10 mouse cellular contexts compared by ENCODE assay signal in the genomic region with DNA sequence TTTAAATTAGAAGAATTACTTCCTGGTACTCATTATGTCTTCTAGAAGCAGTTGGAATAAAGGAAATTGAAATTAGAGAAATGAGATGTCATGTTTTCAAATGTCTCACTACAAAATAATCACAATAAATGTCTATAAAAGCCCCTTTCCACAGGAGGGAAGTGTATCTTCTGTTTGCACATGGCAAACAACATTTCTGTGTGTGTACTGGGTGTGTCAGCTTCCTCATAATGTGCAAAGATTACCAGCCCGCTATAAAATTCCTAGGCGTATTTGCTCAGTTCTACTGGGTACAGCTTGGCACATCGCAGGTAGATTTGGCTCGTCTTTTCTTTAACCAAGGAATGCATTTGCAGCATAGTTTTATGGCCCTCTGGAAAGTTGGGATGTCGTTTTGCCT. TPM values are rescaled to one million over a fixed set of nuclear protein-coding genes. Genes with fewer than 3 reads are reported as not detected.
DNase-seq lines count a peak whose midpoint lies in the region; ATAC-seq and TF ChIP-seq lines count a peak whose summit lies in the region.
"Had no signal": no experiment of that assay in that cellular context is flagged by ENCODE, and none has a peak within 500 bp of the region (broad histone marks: within the 10 kb centered on the region; RNA-seq: fewer than 3 reads in every experiment).

No protein-coding gene starts in this region.

- H3K27ac ChIP-seq in kidney, postnatal 0 days = no peak overlapping the region
- no peak overlapping the region; the same call in 1 of the 2 replicates for H3K27ac ChIP-seq in intestine, embryonic 16.5 days (ENCODE audit: low read length)
- H3K27ac ChIP-seq in neural tube, embryonic 13.5 days (replicated peaks) = no peak overlapping the region

- no peak for TF ChIP-seq CTCF in kidney, postnatal 0 days (IDR thresholded peaks at IDR 0.05; ENCODE audit: low read depth)

- H3K27me3 ChIP-seq in erythroblast, embryonic 14.5 days (ENCODE audit: control insufficient read depth) = peaks cover 4% of the 10 kb centered on the region
- no peaks in the 10 kb centered on the region for H3K27me3 ChIP-seq in kidney, postnatal 0 days (ENCODE audit: insufficient read depth, low read length)
- no peaks in the 10 kb centered on the region for H3K27me3 ChIP-seq in intestine, embryonic 16.5 days (replicated peaks; ENCODE audit: control insufficient read depth, insufficient read depth, low read length)
- H3K27me3 ChIP-seq in neural tube, embryonic 13.5 days = no peaks in the 10 kb centered on the region

- no peak overlapping the region for H3K9ac ChIP-seq in kidney, postnatal 0 days (ENCODE audit: low read depth, low read length)
- no peak overlapping the region for H3K9ac ChIP-seq in intestine, embryonic 16.5 days (ENCODE audit: low read depth, low read length)
- H3K9ac ChIP-seq in neural tube, embryonic 13.5 days = no peak overlapping the region

- H3K36me3 ChIP-seq in erythroblast, embryonic 14.5 days (ENCODE audit: control insufficient read depth) = no peaks in the 10 kb centered on the region
- no peaks in the 10 kb centered on the region for H3K36me3 ChIP-seq in kidney, postnatal 0 days (ENCODE audit: insufficient read depth, low read length)
- no peaks in the 10 kb centered on the region for H3K36me3 ChIP-seq in intestine, embryonic 16.5 days (ENCODE audit: control insufficient read depth, insufficient read depth, low read length)
- no peaks in the 10 kb centered on the region for H3K36me3 ChIP-seq in neural tube, embryonic 13.5 days

- ATAC-seq in erythroblast, adult 5-6 weeks (replicated peaks; ENCODE audit: low FRiP score, poor library complexity, severe bottlenecking) = no peak
- no peak for ATAC-seq in kidney, postnatal 0 days (replicated peaks; ENCODE audit: low FRiP score, low read depth)
- ATAC-seq in intestine, embryonic 16.5 days = no peak; the same call in 1 of the 2 replicates
- no peak for ATAC-seq in neural tube, embryonic 13.5 days (ENCODE audit: low read depth)

- H3K4me2 ChIP-seq in kidney, postnatal 0 days (ENCODE audit: low read length) = peak overlapping the region; percentile 76
- H3K4me2 ChIP-seq in intestine, embryonic 16.5 days (ENCODE audit: low read depth, low read length) = peak overlapping the region; percentile 65
- H3K4me2 ChIP-seq in neural tube, embryonic 13.5 days = peak overlapping the region; percentile 87

- H3K9me3 ChIP-seq in erythroblast, embryonic 14.5 days (ENCODE audit: control insufficient read depth, low read length) = no peaks in the 10 kb centered on the region
- no peaks in the 10 kb centered on the region for H3K9me3 ChIP-seq in kidney, postnatal 0 days (replicated peaks; ENCODE audit: low read length)
- H3K9me3 ChIP-seq in intestine, embryonic 16.5 days (ENCODE audit: control insufficient read depth, low read length) = no peaks in the 10 kb centered on the region
- no peaks in the 10 kb centered on the region for H3K9me3 ChIP-seq in neural tube, embryonic 13.5 days

- peaks cover 65% of the 10 kb centered on the region for H3K4me1 ChIP-seq in erythroblast, embryonic 14.5 days (ENCODE audit: control insufficient read depth)
- 0 out of 2 replicates have a peak, but pooled peaks cover 8% of the 10 kb centered on the region for H3K4me1 ChIP-seq in kidney, postnatal 0 days (replicated peaks; ENCODE audit: insufficient read depth, low read length)
- peaks cover 17% of the 10 kb centered on the region for H3K4me1 ChIP-seq in intestine, embryonic 16.5 days (ENCODE audit: control insufficient read depth, insufficient read depth, low read length)
- peaks cover 54% of the 10 kb centered on the region for H3K4me1 ChIP-seq in neural tube, embryonic 13.5 days (replicated peaks)

- H3K4me3 ChIP-seq in erythroblast, embryonic 14.5 days (replicated peaks) = peak overlapping the region; percentile 28
- no peak overlapping the region for H3K4me3 ChIP-seq in kidney, postnatal 0 days (replicated peaks; ENCODE audit: low read depth, low read length)
- H3K4me3 ChIP-seq in intestine, embryonic 16.5 days (ENCODE audit: low read length) = peak overlapping the region; percentile 87
- H3K4me3 ChIP-seq in neural tube, embryonic 13.5 days = peak overlapping the region; percentile 85; the same call in 1 of the 2 replicates

- WGBS in kidney, postnatal 0 days = 51% methylated on average over 5 of the region's 5 CpGs
- 50% methylated on average over 5 of the region's 5 CpGs for WGBS in intestine, embryonic 16.5 days
- WGBS in neural tube, embryonic 13.5 days = 73% methylated on average over 5 of the region's 5 CpGs

- DNase-seq in kidney, postnatal 0 days (ENCODE audit: low spot score) = no peak
- no peak for DNase-seq in kidney, postnatal 14 days
- DNase-seq in urinary bladder, postnatal 10 days (ENCODE audit: low spot score) = no peak
- DNase-seq in kidney, postnatal 36 days = no peak
- DNase-seq: cerebellum, adult 2 months; gastrocnemius, postnatal 14 days had no signal

RNA-seq across cellular contexts. Expression of a gene that starts 2.5 kb away (rescaled TPM):
- 0.84 and 1.3 TPM in 2 replicates for polyA plus RNA-seq in erythroblast, embryonic 14.5 days (2012)
- total RNA-seq in erythroblast, adult 5-6 weeks (2015; ENCODE audit: low replicate concordance) = 153 and 172 TPM in 2 replicates
- 174 and 176 TPM in 2 replicates for total RNA-seq in erythroblast, adult 5-6 weeks (2017; ENCODE audit: low replicate concordance)
- 513 and 555 TPM in 2 replicates for polyA plus RNA-seq in kidney, postnatal 0 days (2015; fragmentation: Nextera tagmentation; extraction: Ambion mirVana)
- 822 and 823 TPM in 2 replicates for polyA plus RNA-seq in intestine, embryonic 16.5 days (2015; fragmentation: Nextera tagmentation; extraction: Ambion mirVana)
- polyA plus RNA-seq in neural tube, embryonic 13.5 days (2015; fragmentation: Nextera tagmentation; extraction: Ambion mirVana) = 477 and 487 TPM in 2 replicates

RNA-seq across cellular contexts. Expression of a gene that starts 54.6 kb away (rescaled TPM):
- polyA plus RNA-seq in erythroblast, embryonic 14.5 days (2012) = not detected in 2 replicates
- total RNA-seq in erythroblast, adult 5-6 weeks (2015; ENCODE audit: low replicate concordance) = not detected in 2 replicates
- total RNA-seq in erythroblast, adult 5-6 weeks (2017; ENCODE audit: low replicate concordance) = 0.68 TPM in 1 of 2 replicates, not detected in the other
- 1.6 and 2.2 TPM in 2 replicates for polyA plus RNA-seq in kidney, postnatal 0 days (2015; fragmentation: Nextera tagmentation; extraction: Ambion mirVana)
- polyA plus RNA-seq in intestine, embryonic 16.5 days (2015; fragmentation: Nextera tagmentation; extraction: Ambion mirVana) = 5.2 and 5.4 TPM in 2 replicates
- 1.1 and 1.5 TPM in 2 replicates for polyA plus RNA-seq in neural tube, embryonic 13.5 days (2015; fragmentation: Nextera tagmentation; extraction: Ambion mirVana)

Comparison
In these comparisons a context has a peak if more than half of its experiments do, and no peak if none do; other contexts are left out.
1. RNA of a gene that starts 2.5 kb away (polyA plus RNA-seq): 822 to 823 TPM in intestine, embryonic 16.5 days, 513 to 555 TPM in kidney, postnatal 0 days and 477 to 487 TPM in neural tube, embryonic 13.5 days; 0.84 to 1.3 TPM in erythroblast, embryonic 14.5 days; every median in the first group is over 100 times any median in the second.
2. Peak in every context shown above with its lines, with median percentiles within 50 percentile points of each other: H3K4me2 ChIP-seq.